8 mouse cellular contexts compared by ENCODE assay signal in genomic region chr4:149953621-149954481, GRCm38 (mm10). TPM values are rescaled to one million over a fixed set of nuclear protein-coding genes. Genes with fewer than 3 reads are reported as not detected.
DNase-seq lines count a peak whose midpoint lies in the region; ATAC-seq and TF ChIP-seq lines count a peak whose summit lies in the region.

No protein-coding gene starts in this region.

- no peaks in the 10 kb centered on the region for H3K36me3 ChIP-seq in CH12.LX (replicated peaks in 1 of 2; ENCODE audit: control insufficient read depth in 1 of 2, insufficient read depth in 1 of 2, low read length in 1 of 2)
- H3K36me3 ChIP-seq in forebrain, embryonic 15.5 days, result no peaks in the 10 kb centered on the region
- no peaks in the 10 kb centered on the region for H3K36me3 ChIP-seq in hindbrain, embryonic 15.5 days
- no peaks in the 10 kb centered on the region for H3K36me3 ChIP-seq in splenic B cell, adult 2 months (ENCODE audit: control insufficient read depth, insufficient read depth, low read length, poor library complexity, severe bottlenecking)

- no peak for DNase-seq in CH12.LX (ENCODE audit: extremely low read depth)
- DNase-seq in adrenal gland, adult 8-10 months, result peak; percentile 55
- peak; percentile 54 to 58 for DNase-seq in layer of hippocampus, postnatal 36 days
- DNase-seq in lung, postnatal 25 days (ENCODE audit: low spot score), result peak; percentile 29
- peak; percentile 23 for DNase-seq in splenic B cell, adult 2 months (ENCODE audit: low read depth, low spot score)
- no peak for DNase-seq in frontal cortex, postnatal 14 days (ENCODE audit: low spot score in 2 of 2)

- no peaks in the 10 kb centered on the region for H3K79me2 ChIP-seq in CH12.LX (replicated peaks; ENCODE audit: control insufficient read depth, extremely low read depth, insufficient read depth, poor library complexity, severe bottlenecking)

- peak overlapping the region; percentile 28 to 55 (median 31) for H3K4me3 ChIP-seq in CH12.LX (replicated peaks in 1 of 3; ENCODE audit: low read depth in 2 of 3, low read length in 2 of 3, poor library complexity in 1 of 3)
- peak overlapping the region; percentile 54 for H3K4me3 ChIP-seq in forebrain, embryonic 15.5 days
- H3K4me3 ChIP-seq in hindbrain, embryonic 15.5 days, result peak overlapping the region; percentile 71

- TF ChIP-seq CTCF in CH12.LX (conservative IDR thresholded peaks at IDR 0.05 in 1 of 2, IDR thresholded peaks at IDR 0.05 in 1 of 2; ENCODE audit: low read depth in 2 of 2, low read length in 2 of 2), result no peak

- peak; percentile 12; the same call in 1 of the 2 replicates for ATAC-seq in forebrain, embryonic 15.5 days (replicated peaks)
- 0 out of 2 replicates have a peak, but pooled peaks have one; percentile 24 for ATAC-seq in hindbrain, embryonic 15.5 days (ENCODE audit: low FRiP score, low read depth)

- no peak for TF ChIP-seq POLR2A in CH12.LX (IDR thresholded peaks at IDR 0.05; ENCODE audit: low read depth, low read length)

- in situ Hi-C loops in CH12.LX (cut with MboI; ENCODE audit: low pct_ligation_motif_present, low pct_unique_long_range_greater_than_20kb, low sequenced_read_pairs), result no loop called here

- TF ChIP-seq EP300 in CH12.LX (IDR thresholded peaks at IDR 0.05; ENCODE audit: low read length), result no peak

- no peak for TF ChIP-seq RAD21 in CH12.LX (IDR thresholded peaks at IDR 0.05; ENCODE audit: low read depth, low read length)

- no peak overlapping the region for H3K9ac ChIP-seq in CH12.LX (ENCODE audit: insufficient read depth, low read depth)
- peak overlapping the region; percentile 52 for H3K9ac ChIP-seq in forebrain, embryonic 15.5 days (replicated peaks)
- H3K9ac ChIP-seq in hindbrain, embryonic 15.5 days, result peak overlapping the region; percentile 71

- peaks cover 0 to 15% of the 10 kb centered on the region in 2 experiments; a peak in 2 of 4 replicates for H3K4me1 ChIP-seq in CH12.LX (ENCODE audit: control insufficient read depth in 1 of 2, insufficient read depth in 2 of 2)
- peaks cover 35% of the 10 kb centered on the region for H3K4me1 ChIP-seq in forebrain, embryonic 15.5 days
- peaks cover 32% of the 10 kb centered on the region for H3K4me1 ChIP-seq in hindbrain, embryonic 15.5 days (replicated peaks)

- dilution Hi-C loops in CH12.LX (cut with MboI; ENCODE audit: extremely low pct_ligation_motif_present, extremely low pct_unique_long_range_greater_than_20kb, low sequenced_read_pairs), result loop anchor here (25.0 kb wide), 1 partner anchor 167 kb away; no protein-coding TSS in a partner anchor

- H3K27me3 ChIP-seq in CH12.LX (replicated peaks), result peaks cover 67% of the 10 kb centered on the region
- H3K27me3 ChIP-seq in forebrain, embryonic 15.5 days, result peaks cover 28% of the 10 kb centered on the region
- peaks cover 24% of the 10 kb centered on the region for H3K27me3 ChIP-seq in hindbrain, embryonic 15.5 days
- no peaks in the 10 kb centered on the region for H3K27me3 ChIP-seq in splenic B cell, adult 2 months (ENCODE audit: control insufficient read depth, insufficient read depth, low read length, poor library complexity, severe bottlenecking)

- H3K4me2 ChIP-seq in CH12.LX (ENCODE audit: insufficient read depth, low read depth, poor library complexity, severe bottlenecking), result peak overlapping the region; percentile 93
- H3K4me2 ChIP-seq in forebrain, embryonic 15.5 days (replicated peaks), result peak overlapping the region; percentile 93
- peak overlapping the region; percentile 100 for H3K4me2 ChIP-seq in hindbrain, embryonic 15.5 days

- H3K27ac ChIP-seq in CH12.LX (ENCODE audit: insufficient read depth, low read depth), result no peak overlapping the region
- H3K27ac ChIP-seq in forebrain, embryonic 15.5 days (replicated peaks), result no peak overlapping the region
- H3K27ac ChIP-seq in hindbrain, embryonic 15.5 days (replicated peaks), result peak overlapping the region; percentile 63

- no peaks in the 10 kb centered on the region for H3K9me3 ChIP-seq in CH12.LX (replicated peaks; ENCODE audit: low read length)
- no peaks in the 10 kb centered on the region for H3K9me3 ChIP-seq in forebrain, embryonic 15.5 days
- no peaks in the 10 kb centered on the region for H3K9me3 ChIP-seq in hindbrain, embryonic 15.5 days

- 4% methylated on average over 32 of the region's 32 CpGs for WGBS in forebrain, embryonic 15.5 days
- 4% methylated on average over 32 of the region's 32 CpGs for WGBS in hindbrain, embryonic 15.5 days

TF ChIP-seq in CH12.LX, 34 proteins besides CTCF, POLR2A, EP300 and RAD21:
- no peak for TF ChIP-seq PAX5 (IDR thresholded peaks at IDR 0.05; ENCODE audit: low read length)
- no peak for TF ChIP-seq MAZ (IDR thresholded peaks at IDR 0.05; ENCODE audit: low read depth, low read length)
- no peak for TF ChIP-seq UBTF (IDR thresholded peaks at IDR 0.05; ENCODE audit: low read depth, low read length)
- no peak for TF ChIP-seq CHD2 (IDR thresholded peaks at IDR 0.05; ENCODE audit: low read length)

RNA-seq across cellular contexts. Expression of gene Spsb1, which starts 1.0 kb away (rescaled TPM):
- total RNA-seq in CH12.LX (2012; rRNA removed), result 0.04 and 0.34 TPM in 2 replicates
- 0.07 and 0.16 TPM in 2 replicates for total RNA-seq in CH12.LX (2014; rRNA removed)
- 0.16 and 0.19 TPM in 2 replicates for polyA plus RNA-seq in CH12.LX (2012; ENCODE audit: insufficient read length, low read depth)
- 10 to 100 TPM; 17.0 to 29.8 (median 23.9) TPM for total RNA-seq in adrenal gland, adult 8-10 months (2022)
- 6.0 and 6.8 TPM in 2 replicates for polyA plus RNA-seq in forebrain, embryonic 15.5 days (2015; fragmentation: Nextera tagmentation; extraction: Ambion mirVana)
- polyA plus RNA-seq in hindbrain, embryonic 15.5 days (2015; fragmentation: Nextera tagmentation; extraction: Ambion mirVana), result 7.4 and 9.5 TPM in 2 replicates
- total RNA-seq in layer of hippocampus, postnatal 36 days (2021), result 10 to 100 TPM; 24.1 to 34.9 TPM

RNA-seq across cellular contexts. Expression of gene H6pd, which starts 55.0 kb away (rescaled TPM):
- 25.1 and 25.3 TPM in 2 replicates for total RNA-seq in CH12.LX (2012; rRNA removed)
- 13.2 and 17.7 TPM in 2 replicates for total RNA-seq in CH12.LX (2014; rRNA removed)
- polyA plus RNA-seq in CH12.LX (2012; ENCODE audit: insufficient read length, low read depth), result 36.2 and 38.5 TPM in 2 replicates
- total RNA-seq in adrenal gland, adult 8-10 months (2022), result 100 to 1,000 TPM; 122 to 173 (median 155) TPM
- 1.2 and 1.5 TPM in 2 replicates for polyA plus RNA-seq in forebrain, embryonic 15.5 days (2015; fragmentation: Nextera tagmentation; extraction: Ambion mirVana)
- 3.0 and 3.4 TPM in 2 replicates for polyA plus RNA-seq in hindbrain, embryonic 15.5 days (2015; fragmentation: Nextera tagmentation; extraction: Ambion mirVana)
- total RNA-seq in layer of hippocampus, postnatal 36 days (2021), result 1 to 10 TPM; 7.2 to 10.0 TPM

Comparison
In these comparisons a context has a peak if more than half of its experiments do, and no peak if none do; other contexts are left out.
1. DNase-seq: peak in adrenal gland, adult 8-10 months (single experiment), layer of hippocampus, postnatal 36 days (2 of 2), lung, postnatal 25 days (single experiment) and splenic B cell, adult 2 months (single experiment); none in CH12.LX (single experiment) and frontal cortex, postnatal 14 days (0 of 2).
2. RNA of gene Spsb1, which starts 1.0 kb away (total RNA-seq): 24.1 to 34.9 TPM in layer of hippocampus, postnatal 36 days and 17.0 to 29.8 TPM in adrenal gland, adult 8-10 months; 0.04 to 0.34 TPM in CH12.LX; every median in the first group is over 10 times any median in the second.
3. RNA of gene H6pd, which starts 55.0 kb away (total RNA-seq): 122 to 173 TPM in adrenal gland, adult 8-10 months; 13.2 to 25.3 TPM in CH12.LX and 7.2 to 10.0 TPM in layer of hippocampus, postnatal 36 days; every median in the first group is over 4 times any median in the second.
4. Peak in every context shown above with its lines, with median percentiles within 50 percentile points of each other: H3K4me2 ChIP-seq and H3K4me3 ChIP-seq.